In the genomic region with DNA sequence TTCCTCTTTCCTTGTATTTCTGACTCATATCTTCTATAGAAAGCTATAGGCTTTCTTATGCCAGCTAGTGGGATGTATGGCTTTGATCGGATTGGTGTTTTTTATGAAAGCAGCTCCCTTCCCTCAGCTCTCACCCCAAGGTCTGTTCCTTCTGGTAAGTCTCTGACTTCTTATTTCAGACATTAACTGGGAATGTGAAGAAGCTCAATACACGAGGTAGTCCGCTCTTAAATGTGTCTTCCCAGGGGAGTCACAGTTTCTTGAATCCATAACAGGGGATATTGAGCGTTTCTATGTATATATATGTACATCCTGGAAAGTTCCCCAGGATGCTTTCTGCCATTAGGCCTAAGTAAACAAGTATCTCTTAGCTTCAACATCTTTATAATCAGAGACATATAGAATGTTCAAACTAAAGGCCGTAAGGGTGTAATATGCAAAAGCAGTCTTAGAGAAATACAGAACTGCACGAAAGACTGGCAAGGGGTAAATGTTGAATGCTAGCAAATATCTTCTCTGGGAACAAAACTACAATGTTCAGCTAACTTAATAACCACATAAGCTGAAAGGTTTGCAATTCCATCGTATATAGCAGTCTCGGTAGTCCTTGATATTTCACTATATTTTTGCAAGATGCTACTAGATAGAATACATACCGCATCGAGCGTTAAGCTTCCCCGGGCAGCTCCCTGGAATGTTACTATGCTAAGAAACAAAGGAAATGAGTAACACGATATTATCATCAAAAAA, we compare ENCODE assay signal across 8 mouse cellular contexts. TPM values are rescaled to one million over a fixed set of nuclear protein-coding genes. Genes with fewer than 3 reads are reported as not detected.
DNase-seq lines count a peak whose midpoint lies in the region; ATAC-seq and TF ChIP-seq lines count a peak whose summit lies in the region.

No protein-coding gene starts in this region.

- H3K9me3 ChIP-seq in erythroblast, embryonic 14.5 days (ENCODE audit: control insufficient read depth, low read length): no peaks in the 10 kb centered on the region
- no peaks in the 10 kb centered on the region for H3K9me3 ChIP-seq in limb, embryonic 15.5 days

- peak overlapping the region; percentile 50 for H3K4me2 ChIP-seq in limb, embryonic 15.5 days

- H3K27ac ChIP-seq in heart, adult 2 months: no peak overlapping the region; the same call in 1 of the 2 replicates
- H3K27ac ChIP-seq in limb, embryonic 15.5 days: peak overlapping the region; percentile 17; the same call in 1 of the 2 replicates

- no peak for DNase-seq in heart, adult 2 months
- DNase-seq in heart, adult 9 months (ENCODE audit: low spot score in 2 of 2): no peak
- DNase-seq in 416B (ENCODE audit: low read depth): peak; percentile 63
- DNase-seq in gastrocnemius, postnatal 10 days: no peak
- DNase-seq in adrenal gland, postnatal 10 days: no peak
- no peak for DNase-seq in adipocyte (ENCODE audit: low spot score)

- TF ChIP-seq POLR2A in heart, adult 2 months (IDR thresholded peaks at IDR 0.05; ENCODE audit: insufficient read depth, low read depth, low read length): no peak

- 0 out of 2 replicates have a peak overlapping the region, but pooled peaks have one; percentile 18 for H3K9ac ChIP-seq in heart, adult 2 months (ENCODE audit: low read depth, low read length)
- peak overlapping the region; percentile 33 for H3K9ac ChIP-seq in limb, embryonic 15.5 days

- no peak for TF ChIP-seq CTCF in heart, adult 2 months (IDR thresholded peaks at IDR 0.05)

- no peaks in the 10 kb centered on the region for H3K79me2 ChIP-seq in heart, adult 2 months (replicated peaks; ENCODE audit: control insufficient read depth, insufficient read depth, low read length)

- intact Hi-C loops in heart, adult 2 months (cut with DNase I): loop anchor here (2.0 to 5.0 kb wide), 4 partner anchors 102 to 443 kb away; partner anchors contain the start of genes Cnrip1, Plek, Pno1 and Ppp3r1

- TF ChIP-seq EP300 in heart, adult 2 months (IDR thresholded peaks at IDR 0.05; ENCODE audit: insufficient read depth, low read depth, low read length): no peak

- H3K4me3 ChIP-seq in heart, adult 2 months: peak overlapping the region; percentile 50
- peak overlapping the region; percentile 100 for H3K4me3 ChIP-seq in erythroblast, embryonic 14.5 days (replicated peaks)
- peak overlapping the region; percentile 72 for H3K4me3 ChIP-seq in limb, embryonic 15.5 days

- H3K27me3 ChIP-seq in heart, adult 2 months (ENCODE audit: control insufficient read depth, insufficient read depth, low read length): no peaks in the 10 kb centered on the region
- no peaks in the 10 kb centered on the region for H3K27me3 ChIP-seq in erythroblast, embryonic 14.5 days (ENCODE audit: control insufficient read depth)
- no peaks in the 10 kb centered on the region for H3K27me3 ChIP-seq in limb, embryonic 15.5 days

- 20% methylated on average over 13 of the region's 13 CpGs for WGBS in heart, adult 2 months
- 32% methylated on average over 13 of the region's 13 CpGs for WGBS in limb, embryonic 15.5 days

- ATAC-seq in limb, embryonic 15.5 days (ENCODE audit: insufficient number of reproducible peaks, low FRiP score, low TSS enrichment, low read depth): no peak

- H3K36me3 ChIP-seq in heart, adult 2 months (ENCODE audit: control insufficient read depth, insufficient read depth, low read length): no peaks in the 10 kb centered on the region
- peaks cover 24% of the 10 kb centered on the region for H3K36me3 ChIP-seq in erythroblast, embryonic 14.5 days (ENCODE audit: control insufficient read depth)
- H3K36me3 ChIP-seq in limb, embryonic 15.5 days: no peaks in the 10 kb centered on the region

- peaks cover 4% of the 10 kb centered on the region; the same call in 1 of the 2 replicates for H3K4me1 ChIP-seq in heart, adult 2 months (ENCODE audit: control insufficient read depth, insufficient read depth, low read length)
- peaks cover 47% of the 10 kb centered on the region for H3K4me1 ChIP-seq in erythroblast, embryonic 14.5 days (ENCODE audit: control insufficient read depth)
- H3K4me1 ChIP-seq in limb, embryonic 15.5 days: peaks cover 8% of the 10 kb centered on the region

RNA-seq across cellular contexts. Expression of gene Fbxo48, which starts 0.8 kb away (rescaled TPM):
- under 1 TPM; 0.30 to 0.37 TPM for total RNA-seq in heart, adult 2 months (2021)
- 0.06 and 0.18 TPM in 2 replicates for polyA plus RNA-seq in heart, adult 2 months (2012; rRNA removed)
- 0.02 TPM in 1 of 2 replicates, not detected in the other for polyA plus RNA-seq in erythroblast, embryonic 14.5 days (2012)
- polyA plus RNA-seq in limb, embryonic 15.5 days (2015; fragmentation: Nextera tagmentation; extraction: Ambion mirVana): 1.3 and 1.4 TPM in 2 replicates
- total RNA-seq in gastrocnemius, postnatal 10 days (2021): 1 to 10 TPM in 1 of 2 experiments, under 1 TPM in 1; 0.89 to 1.1 TPM
- 1 to 10 TPM; 1.3 to 2.1 TPM for total RNA-seq in adrenal gland, postnatal 10 days (2021)

Comparison
In these comparisons a context has a peak if more than half of its experiments do, and no peak if none do; other contexts are left out.
1. H3K4me3 ChIP-seq: peak in every context shown above with its lines; median percentile 100 in erythroblast, embryonic 14.5 days; 72 in limb, embryonic 15.5 days; 50 in heart, adult 2 months.